Mouse (Mus musculus) neural tube, embryonic 13.5 days (tissue): Measurements from ENCODE around the gene Klhdc7a. TPM values are rescaled to one million over a fixed set of nuclear protein-coding genes. Genes with fewer than 3 reads are reported as not detected.
"Not testable (repeated sequence)": the region's sequence is repeated elsewhere in the genome, so short reads cannot be mapped to it uniquely, and the experiment has no call there.

Experiments
- ATAC-seq: fragments of 200-750 bp; cut with Nextera tagmentation; 2 replicates; pipeline ENCODE4 v1.8.0; 2017; ENCODE audit warnings: low read depth, mild to moderate bottlenecking, moderate TSS enrichment, moderate library complexity
- H3K27ac ChIP-seq: fragments of 300-500 bp; sonication (generic); replicated peaks from 2 replicates; pipeline ENCODE4 v1.5.1; 2015; ENCODE audit warnings: moderate library complexity, mild to moderate bottlenecking, inconsistent platforms
- H3K27me3 ChIP-seq: fragments of 300-500 bp; sonication (generic); 2 replicates; pipeline ENCODE4 v1.6.1; 2015; ENCODE audit warnings: mild to moderate bottlenecking, inconsistent platforms
- H3K36me3 ChIP-seq: fragments of 300-500 bp; sonication (generic); 2 replicates; pipeline ENCODE4 v1.6.1; 2015; ENCODE audit warnings: mild to moderate bottlenecking, inconsistent platforms
- H3K4me1 ChIP-seq: fragments of 300-500 bp; sonication (generic); replicated peaks from 2 replicates; pipeline ENCODE4 v1.6.1; 2015; ENCODE audit warnings: inconsistent platforms
- H3K4me2 ChIP-seq: fragments of 300-500 bp; sonication (generic); 2 replicates; pipeline ENCODE4 v1.6.1; 2015; ENCODE audit warnings: inconsistent platforms, mild to moderate bottlenecking, moderate library complexity
- H3K4me3 ChIP-seq: fragments of 300-500 bp; sonication (generic); 2 replicates; pipeline ENCODE4 v1.5.1; 2015; ENCODE audit warnings: mild to moderate bottlenecking, inconsistent platforms
- H3K9ac ChIP-seq: fragments of 300-500 bp; sonication (generic); 2 replicates; pipeline ENCODE4 v1.6.1; 2015; ENCODE audit warnings: moderate library complexity, mild to moderate bottlenecking, inconsistent platforms
- H3K9me3 ChIP-seq: fragments of 300-500 bp; sonication (generic); 2 replicates; pipeline ENCODE4 v1.6.1; 2016; ENCODE audit warnings: inconsistent platforms
- WGBS: fragments of 180-500 bp; shearing (Covaris S2); methylation state at CpG from one replicate; pipeline ENCODE4 v1.1.7; 2015; 5-methylcytosine and 5-hydroxymethylcytosine counted together
- polyA plus RNA-seq: library from polyadenylated mRNA; unstranded; fragments of >200 nt; fragmentation: Nextera tagmentation; extraction: Ambion mirVana; gene quantifications from 2 replicates; pipeline ENCODE4 v1.2.1, GENCODE M21; 2015

The Klhdc7a gene
- polyA plus RNA-seq, 1 experiment from 2014 or later: 0.08 TPM

- Histone ChIP-seq H3K4me1 (peaks cover 36% of the 10 kb centered on the region), H3K36me3 (no peaks in the 10 kb centered on the region), H3K9ac (no peak overlapping the region), H3K27me3 (no peaks in the 10 kb centered on the region), H3K9me3 (no peaks in the 10 kb centered on the region), H3K4me2 (no peak overlapping the region), H3K27ac (peak overlapping the region; percentile 46; the same call in 1 of the 2 replicates), H3K4me3 (no peak overlapping the region)
- WGBS: 10% methylated on average over 5 of the region's 5 CpGs
- no peak for ATAC-seq
Observed at GRCm38 (mm10) chr4:139977308-139977781, 9.5 kb upstream of the Klhdc7a start.

GRCm38 (mm10) chr4:139974506-139974905 is 6.7 kb upstream of the Klhdc7a start:
- Histone ChIP-seq H3K27ac (no peak overlapping the region), H3K9me3 (no peaks in the 10 kb centered on the region), H3K36me3 (no peaks in the 10 kb centered on the region), H3K9ac (no peak overlapping the region), H3K27me3 (no peaks in the 10 kb centered on the region), H3K4me3 (no peak overlapping the region), H3K4me1 (peaks cover 30% of the 10 kb centered on the region), H3K4me2 (no peak overlapping the region)
- no peak for ATAC-seq
- WGBS: 19% methylated on average over 7 of the region's 7 CpGs

- H3K9ac ChIP-seq: no peak overlapping the region
- H3K36me3 ChIP-seq: no peaks in the 10 kb centered on the region
- ATAC-seq: no peak
- H3K9me3 ChIP-seq: no peaks in the 10 kb centered on the region
- WGBS: 15% methylated on average over 10 of the region's 10 CpGs
- H3K4me1 ChIP-seq: peaks cover 16% of the 10 kb centered on the region
- H3K27me3 ChIP-seq: peaks cover 12% of the 10 kb centered on the region; the same call in 1 of the 2 replicates
- H3K27ac ChIP-seq: no peak overlapping the region
- no peak overlapping the region for H3K4me3 ChIP-seq
- no peak overlapping the region for H3K4me2 ChIP-seq
Observed at GRCm38 (mm10) chr4:139967475-139967891, 343 bp downstream of the Klhdc7a start.

- H3K9ac ChIP-seq: no peak overlapping the region
- 49% methylated on average over 3 of the region's 3 CpGs for WGBS
- no peaks in the 10 kb centered on the region for H3K36me3 ChIP-seq
- H3K9me3 ChIP-seq: no peaks in the 10 kb centered on the region
- H3K4me2 ChIP-seq: no peak overlapping the region
- H3K27ac ChIP-seq: no peak overlapping the region
- H3K4me1 ChIP-seq: peaks cover 16% of the 10 kb centered on the region
- no peak for ATAC-seq
- peaks cover 12% of the 10 kb centered on the region; the same call in 1 of the 2 replicates for H3K27me3 ChIP-seq
- no peak overlapping the region for H3K4me3 ChIP-seq
Observed at GRCm38 (mm10) chr4:139966981-139967380, 845 bp downstream of the Klhdc7a start.

- 92% methylated on average over 28 of the region's 28 CpGs for WGBS
- Histone ChIP-seq H3K4me3 (no peak overlapping the region), H3K4me1 (peaks cover 17% of the 10 kb centered on the region), H3K27me3 (peaks cover 12% of the 10 kb centered on the region; the same call in 1 of the 2 replicates), H3K4me2 (no peak overlapping the region), H3K27ac (no peak overlapping the region), H3K9ac (no peak overlapping the region), H3K9me3 (no peaks in the 10 kb centered on the region), H3K36me3 (no peaks in the 10 kb centered on the region)
- ATAC-seq: no peak
Observed at GRCm38 (mm10) chr4:139965596-139966185, 2.1 kb downstream of the Klhdc7a start.

GRCm38 (mm10) chr4:139964406-139964805 is 3.4 kb downstream of the Klhdc7a start:
- WGBS: 84% methylated on average over 5 of the region's 5 CpGs
- Histone ChIP-seq H3K27me3 (peaks cover 12% of the 10 kb centered on the region; the same call in 1 of the 2 replicates), H3K4me3 (no peak overlapping the region), H3K9me3 (no peaks in the 10 kb centered on the region), H3K9ac (no peak overlapping the region), H3K27ac (no peak overlapping the region), H3K36me3 (no peaks in the 10 kb centered on the region), H3K4me2 (no peak overlapping the region), H3K4me1 (peaks cover 27% of the 10 kb centered on the region)
- ATAC-seq: no peak

- Histone ChIP-seq H3K9ac (no peak overlapping the region), H3K9me3 (no peaks in the 10 kb centered on the region), H3K27me3 (peaks cover 12% of the 10 kb centered on the region; the same call in 1 of the 2 replicates), H3K4me3 (no peak overlapping the region), H3K4me2 (no peak overlapping the region), H3K27ac (no peak overlapping the region), H3K36me3 (no peaks in the 10 kb centered on the region), H3K4me1 (peaks cover 27% of the 10 kb centered on the region)
- 88% methylated on average over 5 of the region's 5 CpGs for WGBS
- ATAC-seq: no peak
Observed at GRCm38 (mm10) chr4:139963911-139964310, 3.9 kb downstream of the Klhdc7a start.

- no peak overlapping the region for H3K4me3 ChIP-seq
- H3K4me1 ChIP-seq: peaks cover 24% of the 10 kb centered on the region
- no peak for ATAC-seq
- H3K9me3 ChIP-seq: no peaks in the 10 kb centered on the region
- WGBS: 72% methylated on average over 8 of the region's 8 CpGs
- H3K27ac ChIP-seq: no peak overlapping the region
- H3K27me3 ChIP-seq: peaks cover 12% of the 10 kb centered on the region; the same call in 1 of the 2 replicates
- no peak overlapping the region for H3K4me2 ChIP-seq
- H3K9ac ChIP-seq: no peak overlapping the region
- no peaks in the 10 kb centered on the region for H3K36me3 ChIP-seq
Observed at GRCm38 (mm10) chr4:139963059-139963458, 4.8 kb downstream of the Klhdc7a start.

- WGBS: 90% methylated on average over 8 of the region's 8 CpGs
Observed at GRCm38 (mm10) chr4:139961816-139962215, 6.0 kb downstream of the Klhdc7a start.

GRCm38 (mm10) chr4:139961329-139961728 is 6.5 kb downstream of the Klhdc7a start:
- H3K36me3 ChIP-seq, H3K9me3 ChIP-seq, H3K27me3 ChIP-seq, H3K4me3 ChIP-seq, H3K27ac ChIP-seq, H3K4me2 ChIP-seq, H3K9ac ChIP-seq, ATAC-seq: not testable (repeated sequence)
- H3K4me1 ChIP-seq: peaks cover 11% of the 10 kb centered on the region; the same call in 1 of the 2 replicates
- WGBS: 92% methylated on average over 11 of the region's 11 CpGs

More at GRCm38 (mm10) chr4:139961816-139962215, 6.0 kb downstream of the Klhdc7a start:
- H3K36me3 ChIP-seq: no peaks in the 10 kb centered on the region
- no peak overlapping the region for H3K4me3 ChIP-seq
- no peak overlapping the region for H3K9ac ChIP-seq
- H3K4me2 ChIP-seq: no peak overlapping the region
- no peaks in the 10 kb centered on the region for H3K9me3 ChIP-seq
- no peak overlapping the region for H3K27ac ChIP-seq
- H3K4me1 ChIP-seq: peaks cover 12% of the 10 kb centered on the region; the same call in 1 of the 2 replicates
- H3K27me3 ChIP-seq: peaks cover 4% of the 10 kb centered on the region; the same call in 1 of the 2 replicates
- ATAC-seq: no peak

GRCm38 (mm10) chr4:139960724-139961315 is 7.0 kb downstream of the Klhdc7a start:
- H3K9me3 ChIP-seq: no peaks in the 10 kb centered on the region
- H3K4me3 ChIP-seq: no peak overlapping the region
- no peak for ATAC-seq
- no peak overlapping the region for H3K4me2 ChIP-seq
- H3K9ac ChIP-seq: no peak overlapping the region
- H3K4me1 ChIP-seq: peaks cover 11% of the 10 kb centered on the region; the same call in 1 of the 2 replicates
- H3K27me3 ChIP-seq: no peaks in the 10 kb centered on the region
- no peaks in the 10 kb centered on the region for H3K36me3 ChIP-seq
- H3K27ac ChIP-seq: no peak overlapping the region
- 86% methylated on average over 10 of the region's 10 CpGs for WGBS

- no peak overlapping the region for H3K4me3 ChIP-seq
- H3K9me3 ChIP-seq: no peaks in the 10 kb centered on the region
- peaks cover 11% of the 10 kb centered on the region; the same call in 1 of the 2 replicates for H3K4me1 ChIP-seq
- peak overlapping the region; percentile 26; the same call in 1 of the 2 replicates for H3K9ac ChIP-seq
- WGBS: 67% methylated on average over 12 of the region's 12 CpGs
- no peak overlapping the region; the same call in 1 of the 2 replicates for H3K27ac ChIP-seq
- ATAC-seq: no peak
- H3K4me2 ChIP-seq: no peak overlapping the region
- no peaks in the 10 kb centered on the region for H3K27me3 ChIP-seq
- H3K36me3 ChIP-seq: no peaks in the 10 kb centered on the region
Observed at GRCm38 (mm10) chr4:139960086-139960713, 7.6 kb downstream of the Klhdc7a start.
